Mouse (Mus musculus) B cell, adult 2 months (primary cell): ENCODE measurements around the gene Rgs8.
A peak's percentile ranks its signal among the peaks of the same experiment; 100 is the strongest.

ENCODE experiments used
- DNase-seq, 2 experiments: peaks; one replicate each; pipeline ENCODE4 v3.0.0; 2022

The Rgs8 gene

DNA sequence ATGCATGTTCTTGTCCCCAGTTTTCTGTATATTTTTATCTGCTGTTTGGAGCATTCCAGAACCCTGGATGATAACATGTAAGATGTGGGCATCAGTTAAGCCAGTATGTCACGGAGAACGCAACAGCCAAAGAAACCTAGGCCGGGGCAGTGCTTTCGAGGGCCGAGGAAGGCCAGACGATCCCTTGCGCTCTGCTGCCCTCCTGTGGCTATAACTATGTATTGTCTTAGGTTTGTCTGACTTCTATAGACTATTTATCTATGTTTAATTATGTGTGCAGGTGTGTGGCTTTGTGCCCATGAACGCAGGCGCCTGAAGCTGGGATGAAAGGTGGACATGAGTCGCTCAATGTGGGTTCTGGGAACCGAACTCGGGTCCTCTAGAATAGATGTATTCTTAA is 93.9 kb downstream of the Rgs8 start:
- peak; percentile 82 to 84 for DNase-seq

DNA sequence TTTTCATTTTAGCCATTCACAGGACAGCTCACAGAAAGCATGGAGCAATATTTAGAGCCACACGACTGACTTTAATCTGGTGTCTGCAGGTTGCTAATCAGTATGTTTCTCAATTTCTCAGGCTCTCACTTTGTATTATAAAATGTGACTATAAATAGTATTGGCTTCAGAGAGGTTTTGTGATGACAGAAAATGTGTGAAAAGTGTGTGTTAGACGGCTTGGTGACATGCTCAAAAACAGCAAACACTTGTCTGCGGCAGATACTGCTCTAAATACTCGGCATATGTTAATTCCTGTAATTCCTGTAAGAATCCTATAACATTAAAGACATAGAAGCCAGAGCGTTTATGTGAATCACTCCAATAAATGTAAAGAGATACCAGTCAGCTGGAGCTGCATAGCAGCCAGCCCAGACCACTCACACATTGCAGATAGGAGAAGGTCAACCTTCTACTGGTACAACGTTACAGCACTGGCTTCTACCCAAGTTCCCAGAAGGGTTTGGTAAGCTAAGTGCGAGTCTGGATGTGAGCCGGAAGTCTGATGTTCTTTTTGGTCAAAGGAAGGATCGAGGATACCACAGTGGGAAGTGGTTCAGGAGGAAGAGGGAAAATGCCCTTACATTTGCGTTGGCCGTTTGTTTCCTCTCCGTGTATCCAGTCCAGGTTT is 95.2 kb downstream of the Rgs8 start:
- DNase-seq, result no peak

DNA sequence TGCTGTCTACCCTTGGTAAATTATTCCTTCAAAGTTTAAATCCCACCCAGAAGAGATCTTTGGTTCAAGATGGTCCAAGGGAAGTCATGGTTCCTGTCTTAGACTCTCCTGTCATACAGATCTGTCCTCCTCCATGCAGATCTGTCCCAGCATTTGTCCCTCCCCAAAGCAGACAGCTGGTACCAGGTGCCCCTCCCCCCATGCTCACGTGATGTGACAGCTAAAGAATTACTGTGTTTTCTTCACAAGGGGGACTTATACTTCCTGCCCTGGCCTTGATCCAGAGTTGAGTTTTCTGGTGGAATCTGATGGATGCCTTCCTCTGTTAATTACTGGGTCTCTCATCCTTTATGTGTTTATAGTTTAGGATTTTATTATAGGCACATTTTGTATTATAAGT is 95.7 kb downstream of the Rgs8 start:
- DNase-seq, result peak; percentile 72 to 80

GRCm38 (mm10) chr1:153749211-153749801 is 96.5 kb downstream of the Rgs8 start, which contains the start of gene Rnasel:
Gene Rnasel (plus strand): TSS chr1:153749426.
- peak; percentile 79 to 80 for DNase-seq
